Mouse (Mus musculus) erythroblast, adult 5-6 weeks (primary cell): ENCODE measurements around the gene Aida. TPM values are rescaled to one million over a fixed set of nuclear protein-coding genes. Genes with fewer than 3 reads are reported as not detected.
"Not testable (repeated sequence)": the region's sequence is repeated elsewhere in the genome, so short reads cannot be mapped to it uniquely, and the experiment has no call there.

Source experiments
- ATAC-seq: replicated peaks from 2 replicates; pipeline ENCODE4 v1.8.0; 2016; ENCODE audit warnings: moderate number of reproducible peaks, mild to moderate bottlenecking, moderate TSS enrichment, inconsistent platforms; ENCODE audit not compliant: poor library complexity, low FRiP score, severe bottlenecking
- total RNA-seq, 2 experiments: library from RNA; stranded (forward) in 1 of 2; stranded (reverse) in 1 of 2; fragments of 150-400 nt in 1 of 2; fragments of 200-764, 138-1000 nt in 1 of 2; gene quantifications; 2 replicates each; pipeline versions ENCODE4 v1.2.3 to v1.2.4; 2015 to 2017; ENCODE audit warnings: low replicate concordance in 2 of 2

The Aida gene
- total RNA-seq, 2 experiments from 2014 or later = 21.5 to 41.5 TPM

DNA sequence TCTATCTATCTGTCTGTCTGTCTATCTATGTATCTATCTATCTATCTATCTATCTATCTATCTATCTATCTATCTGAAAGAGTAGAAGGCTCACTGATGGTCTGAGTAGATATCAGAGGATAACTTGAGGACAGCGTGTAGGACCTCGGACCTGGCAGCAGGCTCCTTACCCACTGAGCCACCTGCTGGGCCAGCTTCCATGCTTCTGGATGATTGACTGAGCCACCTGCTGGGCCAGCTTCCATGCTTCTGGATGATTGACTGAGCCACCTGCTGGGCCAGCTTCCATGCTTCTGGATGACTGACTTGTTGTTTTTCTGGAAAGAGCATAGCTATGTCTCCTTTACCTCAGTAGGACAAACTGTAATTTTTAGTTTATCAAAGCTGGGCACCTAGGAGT lies 13.2 kb downstream of the Aida start:
- ATAC-seq = not testable (repeated sequence)

- no peak for ATAC-seq
Measured at GRCm38 (mm10) chr1:183312076-183312475, 15.7 kb downstream of the Aida start.

- peak; percentile 60; the same call in 1 of the 2 replicates for ATAC-seq
Measured at GRCm38 (mm10) chr1:183315783-183316182, 19.4 kb downstream of the Aida start.

- ATAC-seq = no peak
Measured at GRCm38 (mm10) chr1:183320708-183321107, 24.3 kb downstream of the Aida start.

- ATAC-seq = not testable (repeated sequence)
Measured at GRCm38 (mm10) chr1:183322496-183322895, 26.1 kb downstream of the Aida start.

- ATAC-seq = no peak
Measured at GRCm38 (mm10) chr1:183323923-183324322, 27.5 kb downstream of the Aida start.

DNA sequence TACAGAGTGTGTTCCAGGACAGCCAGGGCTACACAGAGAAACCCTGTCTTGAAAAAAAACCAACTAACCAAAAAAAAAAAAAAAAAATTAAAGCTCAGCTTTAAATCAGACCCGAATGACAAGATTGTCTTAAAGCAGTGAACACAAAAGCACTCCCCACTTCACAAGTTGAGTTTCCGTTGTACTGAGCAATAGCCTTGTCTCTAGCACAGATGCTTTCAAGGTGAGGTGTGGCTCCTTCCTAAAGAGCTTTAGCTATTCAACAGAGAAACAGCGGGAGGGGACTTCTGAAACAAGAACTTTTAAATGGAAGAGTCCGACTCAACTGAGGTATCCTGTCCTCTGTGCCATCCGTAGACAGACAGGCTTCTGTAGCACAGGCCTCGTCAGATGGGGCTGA lies 28.0 kb downstream of the Aida start:
- no peak for ATAC-seq

GRCm38 (mm10) chr1:183327171-183327570 lies 30.8 kb downstream of the Aida start:
- no peak for ATAC-seq

DNA sequence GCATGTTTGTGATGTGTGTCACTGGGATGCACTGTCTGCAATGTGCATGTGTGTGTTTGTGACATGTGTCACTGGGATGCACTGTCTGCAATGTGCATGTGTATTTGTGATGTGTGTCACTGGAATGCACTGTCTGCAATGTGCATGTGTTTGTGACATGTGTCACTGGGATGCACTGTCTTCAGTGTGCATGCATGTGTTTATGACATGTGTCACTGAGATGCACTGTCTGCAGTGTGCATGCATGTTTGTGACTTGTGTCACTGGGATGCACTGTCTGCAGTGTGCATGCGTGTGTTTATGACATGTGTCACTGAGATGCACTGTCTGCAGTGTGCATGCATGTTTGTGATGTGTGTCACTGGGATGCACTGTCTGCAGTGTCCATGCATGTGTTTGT lies 46.5 kb downstream of the Aida start:
- ATAC-seq = not testable (repeated sequence)

DNA sequence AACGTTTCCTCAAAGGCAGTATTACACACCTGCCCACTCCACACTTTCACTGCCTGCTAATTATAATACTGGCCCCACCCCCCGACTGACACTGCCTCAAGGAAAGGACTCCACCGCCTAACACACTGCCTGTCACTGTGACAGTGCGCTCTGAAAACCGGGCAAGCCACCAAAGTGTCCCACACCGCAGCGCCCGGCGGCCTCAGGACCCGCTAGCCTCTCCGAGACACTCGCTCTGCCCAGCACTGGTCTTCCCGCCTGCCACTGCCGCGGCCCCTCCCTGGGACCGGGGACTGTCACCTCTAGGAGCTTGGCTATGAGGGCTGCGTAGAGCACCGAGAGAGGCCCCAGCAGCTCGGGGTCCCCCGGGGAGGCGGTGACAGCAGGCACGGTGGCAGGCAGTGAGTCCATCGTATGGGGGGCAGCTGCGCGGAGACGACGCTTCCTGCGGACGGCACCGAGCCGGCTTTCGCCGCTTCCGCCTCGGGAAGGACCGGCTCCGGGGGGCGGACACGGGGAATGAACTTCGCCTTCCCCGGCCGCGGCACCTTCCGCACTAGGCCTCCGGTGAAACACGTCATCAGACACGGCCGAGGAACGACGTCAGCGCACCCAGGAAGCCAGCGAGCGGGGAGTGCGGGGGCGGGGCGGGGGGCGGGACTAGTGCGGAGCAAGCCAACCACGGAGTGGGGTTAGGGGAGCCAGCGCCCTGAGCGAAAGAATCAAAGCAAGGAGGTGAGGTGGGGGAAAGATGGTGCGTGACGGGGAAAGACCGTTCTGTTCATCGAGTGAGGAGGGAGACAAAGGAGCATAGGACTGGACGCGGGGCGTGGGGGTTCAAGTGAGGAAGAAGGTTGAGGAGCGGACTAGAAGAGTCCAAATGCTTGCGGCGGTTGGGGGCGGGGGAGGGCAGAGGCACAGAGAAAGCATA lies 48.8 kb downstream of the Aida start:
- peak; percentile 88 for ATAC-seq

- ATAC-seq = peak; percentile 11; the same call in 1 of the 2 replicates
Measured at GRCm38 (mm10) chr1:183345817-183346195, 49.4 kb downstream of the Aida start.

- peak; percentile 81 for ATAC-seq
Measured at GRCm38 (mm10) chr1:183349840-183350239, 53.5 kb downstream of the Aida start.

GRCm38 (mm10) chr1:183358901-183359300 lies 62.5 kb downstream of the Aida start:
- no peak for ATAC-seq

DNA sequence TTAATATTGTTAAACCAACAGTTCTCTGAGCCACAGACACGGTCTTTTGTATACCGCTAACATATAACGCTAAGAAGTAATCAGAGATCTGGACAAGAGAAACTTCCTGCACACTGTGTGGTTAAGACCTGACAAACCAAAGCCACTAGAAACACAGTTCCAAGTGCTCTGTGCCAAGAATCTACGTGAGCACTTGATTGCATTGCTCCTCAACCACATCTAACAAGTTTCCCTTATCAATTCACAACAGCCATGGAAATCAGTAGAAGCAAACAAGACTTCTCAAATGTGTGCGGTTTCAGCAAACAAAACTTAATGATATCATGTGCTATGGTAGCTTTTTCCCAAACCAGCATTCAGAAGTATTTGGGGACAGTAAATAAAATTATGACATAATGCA lies 65.9 kb downstream of the Aida start:
- no peak for ATAC-seq

DNA sequence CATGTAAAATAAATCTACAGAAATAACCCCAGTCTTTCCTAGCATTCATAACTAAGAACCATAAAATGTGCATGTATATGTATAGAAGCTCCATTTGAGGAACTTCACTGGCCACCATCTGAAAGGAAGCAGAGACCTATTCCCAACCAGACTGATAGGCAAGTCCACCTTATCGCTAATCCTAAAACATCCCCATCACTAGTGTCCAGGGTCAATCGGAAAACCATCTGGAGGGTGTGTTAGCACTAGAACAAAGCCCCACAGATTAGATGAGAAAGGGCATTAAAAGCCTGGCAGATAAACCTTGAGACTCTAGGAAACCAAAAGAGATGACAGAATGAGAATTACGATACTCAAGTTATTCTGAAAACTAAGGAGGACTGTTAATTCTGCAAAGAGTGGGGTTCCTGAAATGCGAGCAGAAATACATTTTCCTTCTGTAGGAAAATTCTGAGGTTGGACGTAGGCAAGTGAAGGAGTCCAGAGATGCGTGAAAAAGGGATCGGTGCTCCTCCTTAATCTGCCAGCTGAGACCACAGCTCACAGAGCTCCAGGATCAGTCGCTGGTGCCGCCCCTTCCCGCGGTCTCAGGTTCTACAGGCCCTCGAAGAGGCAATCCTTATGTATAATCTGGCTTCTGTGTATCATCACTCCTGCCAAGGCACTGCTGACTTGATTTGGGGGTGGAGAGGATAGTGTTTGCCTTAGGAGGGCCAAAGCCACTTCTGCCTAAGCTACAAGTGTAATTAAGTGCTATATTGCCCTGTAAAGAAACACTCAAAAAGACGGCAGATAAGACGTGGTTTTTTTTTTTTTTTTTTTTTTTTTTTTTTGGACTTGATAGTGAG lies 66.6 kb downstream of the Aida start:
- no peak for ATAC-seq

DNA sequence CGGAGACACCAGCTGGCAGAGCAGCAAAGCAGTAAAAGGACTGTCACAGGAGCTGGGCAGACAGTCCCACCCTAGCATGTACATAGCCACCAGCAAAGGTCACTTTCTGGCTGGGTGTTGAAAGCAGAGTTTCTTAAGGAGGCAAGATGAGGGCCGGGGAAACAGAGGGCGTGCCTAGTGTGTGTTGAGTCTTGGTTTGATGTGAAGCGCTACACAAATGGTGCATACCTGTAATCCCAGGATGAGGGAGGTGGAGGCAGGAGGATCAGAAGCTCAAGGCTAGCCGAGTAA lies 67.1 kb downstream of the Aida start:
- ATAC-seq = no peak

GRCm38 (mm10) chr1:183366361-183366760 lies 70.0 kb downstream of the Aida start:
- no peak for ATAC-seq

GRCm38 (mm10) chr1:183368601-183369400 lies 72.4 kb downstream of the Aida start:
- ATAC-seq = peak; percentile 9; the same call in 1 of the 2 replicates

DNA sequence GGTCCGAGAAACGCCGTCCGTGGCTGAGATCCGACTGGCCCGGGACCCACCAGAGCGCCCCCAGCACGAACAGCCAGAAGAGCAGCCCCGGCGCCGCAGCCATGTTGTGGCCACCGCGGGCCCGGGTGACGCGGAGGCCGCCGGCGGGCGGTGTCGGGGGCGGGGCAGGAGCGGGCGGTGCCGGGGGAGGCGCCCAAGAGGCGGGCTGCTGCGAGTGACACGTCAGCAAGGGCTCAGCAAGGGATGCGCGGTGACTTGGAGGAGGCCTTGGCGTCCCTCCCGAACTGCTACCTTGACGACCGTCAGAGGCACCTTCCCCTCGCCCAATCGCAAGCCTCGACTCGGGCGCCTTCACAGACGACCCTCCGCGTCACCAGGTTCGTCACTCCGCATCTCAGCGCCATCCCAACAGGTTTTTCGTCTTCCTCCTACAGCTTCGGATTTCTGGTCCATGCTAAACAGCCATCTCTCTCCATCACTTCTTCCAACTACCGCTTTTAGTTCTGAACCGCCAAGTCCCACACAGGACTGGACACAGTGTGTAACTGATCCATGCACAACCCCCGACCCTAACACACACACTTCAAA lies 73.1 kb downstream of the Aida start, which contains the start of gene Mia3:
Gene Mia3, minus strand, starts transcription at position 127 of the 588 bp plus-strand sequence.
- ATAC-seq = peak; percentile 98

- ATAC-seq = no peak
Measured at GRCm38 (mm10) chr1:183374728-183375127, 78.3 kb downstream of the Aida start.
